Mouse (Mus musculus): Measurements from ENCODE around the gene Haus3.

- TF ChIP-seq CTCF (IDR thresholded peaks at IDR 0.05; ENCODE audit: low read depth, low read length) (no peak), GATA1 (IDR thresholded peaks at IDR 0.05; ENCODE audit: borderline replicate concordance, low read length) (no peak), TAL1 (conservative IDR thresholded peaks at IDR 0.05; ENCODE audit: low read depth, low read length) (no peak), GATA2 (IDR thresholded peaks at IDR 0.05; ENCODE audit: borderline replicate concordance, low read depth, low read length) (no peak)
These were observed 50.0 kb downstream of the Haus3 start for GRCm38 (mm10) chr5:34119121-34119856.
